Mouse (Mus musculus) adrenal gland, postnatal 10 days (tissue): ENCODE measurements around the gene Uimc1. TPM values are rescaled to one million over a fixed set of nuclear protein-coding genes. Genes with fewer than 3 reads are reported as not detected.
A peak's percentile ranks its signal among the peaks of the same experiment; 100 is the strongest.

Experiments used
- DNase-seq: peaks from one replicate; pipeline ENCODE4 v3.0.0; 2021; ENCODE audit warnings: mixed read lengths
- total RNA-seq, 2 experiments: library from RNA; stranded (reverse); gene quantifications; 2 replicates each; pipeline ENCODE4 v1.2.3; 2021

The Uimc1 gene
- total RNA-seq, 2 experiments from 2014 or later, result 26.0 to 27.6 TPM

DNA sequence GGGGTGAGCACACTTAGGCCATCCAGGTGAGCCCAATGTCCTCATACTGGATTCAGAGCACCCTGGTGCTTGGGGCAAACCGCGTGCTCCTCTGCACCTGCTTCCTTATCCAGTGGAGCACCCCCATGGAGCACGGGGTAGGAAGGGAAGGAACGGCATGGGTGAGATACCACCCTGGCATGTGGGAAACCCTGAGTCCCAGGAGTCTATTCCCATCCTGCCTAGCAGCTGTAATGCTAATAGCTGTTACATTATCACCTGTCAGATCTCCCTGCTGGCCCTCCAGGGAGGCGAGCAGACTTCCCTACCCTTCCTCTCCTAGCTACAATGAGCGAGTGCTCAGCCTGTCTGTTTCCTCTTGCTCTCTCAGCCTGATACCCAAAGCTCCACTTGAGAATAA, 104.9 kb downstream of the Uimc1 start:
- DNase-seq, result no peak

DNA sequence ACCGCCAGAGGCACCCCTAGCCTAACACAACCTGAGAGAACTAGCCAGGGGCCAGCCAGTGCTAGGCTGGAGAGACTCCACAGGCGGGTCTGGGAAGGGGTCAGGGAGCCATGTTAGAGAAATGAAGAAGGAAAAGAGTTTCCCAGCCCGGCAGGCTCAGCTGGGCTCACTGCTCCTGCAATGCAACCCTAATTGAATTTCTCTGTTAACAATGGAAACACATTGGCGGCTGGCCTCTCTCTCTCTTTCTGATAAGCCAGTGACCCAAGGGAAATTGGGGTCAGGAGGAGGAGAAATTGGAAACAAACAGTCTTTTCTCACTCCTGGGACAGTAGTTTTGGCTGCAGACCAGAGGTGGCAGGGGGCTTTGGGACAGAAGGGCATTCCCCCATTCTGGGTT, 105.5 kb downstream of the Uimc1 start:
- no peak for DNase-seq

DNA sequence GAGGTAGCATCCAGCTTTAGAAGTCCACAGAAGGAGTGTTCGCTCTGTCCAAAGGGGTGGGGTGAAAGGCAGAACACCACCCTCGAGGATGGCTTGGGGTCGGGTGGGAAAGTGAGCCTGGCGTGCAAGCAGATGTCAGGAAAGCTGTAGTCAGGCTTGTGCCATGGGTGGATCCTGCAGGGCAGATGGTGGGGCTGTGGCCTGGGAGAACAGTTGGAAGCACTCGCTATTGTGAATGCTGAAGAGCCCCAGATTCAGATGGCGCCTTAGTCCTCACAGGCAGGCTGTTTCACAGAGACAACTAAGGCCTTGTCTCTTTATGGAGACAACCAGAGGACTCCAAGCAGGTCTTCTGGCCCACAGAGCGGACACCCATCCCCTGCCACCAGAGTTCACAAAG, 107.9 kb downstream of the Uimc1 start:
- no peak for DNase-seq

GRCm38 (mm10) chr13:54988181-54988760, 111.8 kb downstream of the Uimc1 start:
- no peak for DNase-seq

GRCm38 (mm10) chr13:54987405-54987804, 112.7 kb downstream of the Uimc1 start:
- DNase-seq, result no peak

- DNase-seq, result no peak
Measured at GRCm38 (mm10) chr13:54983614-54984013, 116.5 kb downstream of the Uimc1 start.

- DNase-seq, result no peak
Measured at GRCm38 (mm10) chr13:54983001-54983400, 117.1 kb downstream of the Uimc1 start.

DNA sequence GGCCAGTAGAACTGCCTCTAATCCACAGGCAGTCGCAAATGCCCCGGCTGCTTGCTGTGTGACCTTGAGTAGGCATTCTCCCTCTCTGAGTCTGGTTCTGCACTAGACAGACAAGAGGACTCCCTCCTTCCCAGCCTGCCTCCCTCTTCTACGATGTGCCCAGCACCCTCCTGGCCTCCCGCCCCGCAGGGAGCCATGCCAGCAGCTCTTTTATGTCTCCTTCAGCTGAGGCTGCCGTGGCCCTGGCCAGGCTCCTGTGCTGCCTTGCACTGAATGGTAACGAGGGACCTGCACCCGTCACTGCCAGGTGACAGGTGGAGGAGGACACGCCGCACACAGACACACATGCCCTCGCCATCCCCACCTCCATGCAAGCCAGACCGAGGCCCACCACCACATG, 119.1 kb downstream of the Uimc1 start:
- peak; percentile 65 for DNase-seq

GRCm38 (mm10) chr13:54978804-54979203, 121.3 kb downstream of the Uimc1 start:
- peak; percentile 43 for DNase-seq

Other genes starting within 250 kb of the Uimc1 start
- gene Unc5a, start 150.9 kb downstream of the Uimc1 start, total RNA-seq, result 1 to 10 TPM; 6.5 to 8.8 TPM
- 1 to 10 TPM; 1.7 to 2.0 TPM for gene Hk3, start 78.9 kb downstream of the Uimc1 start, total RNA-seq
- gene Zfp346, start 5.0 kb upstream of the Uimc1 start, total RNA-seq, result 10 to 100 TPM; 32.3 to 40.5 TPM
- gene Gm17617, start 33.2 kb upstream of the Uimc1 start, total RNA-seq, result not detected
- gene Fgfr4, start 52.3 kb upstream of the Uimc1 start, total RNA-seq, result 10 to 100 TPM; 22.3 to 28.2 TPM
- 100 to 1,000 TPM in 1 of 2 experiments, 10 to 100 TPM in 1; 99.2 to 130 TPM for gene Nsd1, start 109.5 kb upstream of the Uimc1 start, total RNA-seq
- gene Prelid1, start 220.2 kb upstream of the Uimc1 start, total RNA-seq, result 100 to 1,000 TPM; 168 to 185 TPM
- gene Rab24, start 221.6 kb upstream of the Uimc1 start, total RNA-seq, result 10 to 100 TPM; 54.8 to 67.8 TPM
- 10 to 100 TPM; 11.0 to 12.8 TPM for gene Mxd3, start 229.5 kb upstream of the Uimc1 start, total RNA-seq